Mouse (Mus musculus): Measurements from ENCODE around the gene Mzt1. TPM values are rescaled to one million over a fixed set of nuclear protein-coding genes. Genes with fewer than 3 reads are reported as not detected.

The Mzt1 gene
- polyA plus RNA-seq, 1 experiment from 2014 or later = 88.1 TPM

DNA sequence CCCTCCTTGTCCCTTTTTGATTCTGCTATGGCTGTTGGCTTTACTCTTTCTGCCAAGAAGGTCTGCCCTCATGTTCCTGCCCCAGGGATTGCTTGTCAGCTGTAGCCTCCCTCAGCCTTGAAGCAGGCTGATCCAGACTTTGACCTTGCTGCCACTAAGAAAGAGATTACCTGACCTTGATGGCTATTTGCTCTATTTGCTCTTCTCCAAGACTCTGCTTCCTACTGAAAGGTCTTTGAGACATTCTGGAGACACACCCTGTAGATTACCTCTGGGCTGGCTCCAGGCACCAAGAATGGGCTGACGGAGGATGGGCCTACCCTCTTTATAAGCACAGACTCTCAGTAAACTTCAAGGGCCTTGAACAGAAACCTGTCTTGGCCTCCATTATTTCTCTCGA is 53.5 kb downstream of the Mzt1 start:
- no peaks in the 10 kb centered on the region for H3K36me3 ChIP-seq (ENCODE audit: control insufficient read depth, insufficient read depth, low read length)
- H3K4me3 ChIP-seq (ENCODE audit: low read depth, low read length) = no peak overlapping the region
- no peak overlapping the region for H3K9ac ChIP-seq (ENCODE audit: low read length)
- no peaks in the 10 kb centered on the region for H3K27me3 ChIP-seq (ENCODE audit: control insufficient read depth, insufficient read depth, low read length)
- 81% methylated on average over 2 of the region's 2 CpGs for WGBS
- ATAC-seq (ENCODE audit: insufficient read depth, low FRiP score, low TSS enrichment) = no peak
- no peak overlapping the region for H3K27ac ChIP-seq (ENCODE audit: low read depth, low read length)
- no peak overlapping the region for H3K4me2 ChIP-seq (ENCODE audit: low read depth)
- no peaks in the 10 kb centered on the region for H3K9me3 ChIP-seq (ENCODE audit: control insufficient read depth, low read length)
- DNase-seq (ENCODE audit: low spot score) = no peak
- H3K4me1 ChIP-seq (ENCODE audit: control insufficient read depth, insufficient read depth, low read length) = no peaks in the 10 kb centered on the region

GRCm38 (mm10) chr14:98990636-98991035 is 55.3 kb downstream of the Mzt1 start:
- ATAC-seq (ENCODE audit: insufficient read depth, low FRiP score, low TSS enrichment) = no peak
- Histone ChIP-seq H3K9ac (ENCODE audit: low read length) (no peak overlapping the region), H3K9me3 (ENCODE audit: control insufficient read depth, low read length) (no peaks in the 10 kb centered on the region), H3K4me2 (ENCODE audit: low read depth) (no peak overlapping the region), H3K4me1 (ENCODE audit: control insufficient read depth, insufficient read depth, low read length) (no peaks in the 10 kb centered on the region), H3K27me3 (ENCODE audit: control insufficient read depth, insufficient read depth, low read length) (no peaks in the 10 kb centered on the region), H3K4me3 (ENCODE audit: low read depth, low read length) (no peak overlapping the region), H3K36me3 (ENCODE audit: control insufficient read depth, insufficient read depth, low read length) (no peaks in the 10 kb centered on the region), H3K27ac (ENCODE audit: low read depth, low read length) (no peak overlapping the region)
- WGBS = 73% methylated on average over 3 of the region's 3 CpGs
- DNase-seq (ENCODE audit: low spot score) = no peak

- Histone ChIP-seq H3K4me2 (ENCODE audit: low read depth) (no peak overlapping the region), H3K9me3 (ENCODE audit: control insufficient read depth, low read length) (no peaks in the 10 kb centered on the region), H3K4me3 (ENCODE audit: low read depth, low read length) (no peak overlapping the region), H3K36me3 (ENCODE audit: control insufficient read depth, insufficient read depth, low read length) (no peaks in the 10 kb centered on the region), H3K27me3 (ENCODE audit: control insufficient read depth, insufficient read depth, low read length) (no peaks in the 10 kb centered on the region), H3K4me1 (ENCODE audit: control insufficient read depth, insufficient read depth, low read length) (no peaks in the 10 kb centered on the region), H3K9ac (ENCODE audit: low read length) (no peak overlapping the region), H3K27ac (ENCODE audit: low read depth, low read length) (no peak overlapping the region)
- ATAC-seq (ENCODE audit: insufficient read depth, low FRiP score, low TSS enrichment) (no peak), DNase-seq (ENCODE audit: low spot score) (no peak)
- WGBS = 45% methylated on average over 3 of the region's 3 CpGs
Observed at GRCm38 (mm10) chr14:98989818-98990217, 56.1 kb downstream of the Mzt1 start.

Other genes with a start within 250 kb of the Mzt1 start
- 1.6 and 2.5 TPM in 2 replicates for gene Rpl36a-ps1, start 51.8 kb downstream of the Mzt1 start, polyA plus RNA-seq (2014; fragmentation: Nextera tagmentation; extraction: Ambion mirVana)
- 56.3 and 60.5 TPM in 2 replicates for gene Bora, start 88 bp upstream of the Mzt1 start, polyA plus RNA-seq (2014; fragmentation: Nextera tagmentation; extraction: Ambion mirVana)
- 20.2 and 23.3 TPM in 2 replicates for gene Pibf1, start 53.3 kb upstream of the Mzt1 start, polyA plus RNA-seq (2014; fragmentation: Nextera tagmentation; extraction: Ambion mirVana)
- gene Dis3, start 53.6 kb upstream of the Mzt1 start, polyA plus RNA-seq (2014; fragmentation: Nextera tagmentation; extraction: Ambion mirVana) = 43.9 and 44.7 TPM in 2 replicates